Mouse (Mus musculus): ENCODE data around the gene Arf6. TPM values are rescaled to one million over a fixed set of nuclear protein-coding genes. Genes with fewer than 3 reads are reported as not detected.

Arf6 gene
- total RNA-seq, 4 experiments from 2014 or later: 53.1 to 59.5 (median 56.7) TPM

GRCm38 (mm10) chr12:69411936-69412335 is 40.0 kb downstream of the Arf6 start:
- DNase-seq (ENCODE audit: low spot score in 2 of 2): no peak

GRCm38 (mm10) chr12:69413303-69413702 is 41.4 kb downstream of the Arf6 start:
- no peak for DNase-seq (ENCODE audit: low spot score in 2 of 2)

- DNase-seq (ENCODE audit: low spot score in 2 of 2): no peak
These were observed 43.0 kb downstream of the Arf6 start for GRCm38 (mm10) chr12:69414826-69415572.

- no peak for DNase-seq (ENCODE audit: low spot score in 2 of 2)
These were observed 44.8 kb downstream of the Arf6 start for GRCm38 (mm10) chr12:69416793-69417192.

- DNase-seq (ENCODE audit: low spot score in 2 of 2): no peak
These were observed 45.8 kb downstream of the Arf6 start for GRCm38 (mm10) chr12:69417701-69418291.

GRCm38 (mm10) chr12:69418606-69419005 is 46.7 kb downstream of the Arf6 start:
- DNase-seq (ENCODE audit: low spot score in 2 of 2): no peak

- peak in 1 of 2 experiments; percentile 13 for DNase-seq (ENCODE audit: low spot score in 2 of 2)
These were observed 47.2 kb downstream of the Arf6 start for GRCm38 (mm10) chr12:69419017-69419605.

DNA sequence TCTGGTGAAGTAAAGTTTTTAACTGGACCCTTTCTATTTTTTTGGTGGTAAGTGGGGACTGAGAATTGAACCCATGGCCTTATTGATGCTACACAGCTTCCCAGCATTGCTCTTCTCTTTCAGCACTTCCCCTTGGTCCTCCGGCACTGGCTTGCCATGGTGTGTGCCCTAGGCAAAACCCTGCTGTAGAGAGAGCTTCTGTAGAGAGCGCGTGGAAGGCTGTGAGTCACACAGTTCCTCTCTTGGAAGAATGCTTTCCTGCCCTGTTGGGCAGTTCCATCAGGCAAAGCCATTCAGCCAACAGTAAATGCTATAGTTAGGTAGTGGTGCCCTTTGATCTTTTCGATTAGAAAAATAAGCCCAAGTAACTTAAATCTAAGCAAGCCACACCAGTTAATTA is 47.7 kb downstream of the Arf6 start:
- DNase-seq (ENCODE audit: low spot score in 2 of 2): no peak

GRCm38 (mm10) chr12:69420716-69421115 is 48.8 kb downstream of the Arf6 start:
- DNase-seq (ENCODE audit: low spot score in 2 of 2): no peak

DNA sequence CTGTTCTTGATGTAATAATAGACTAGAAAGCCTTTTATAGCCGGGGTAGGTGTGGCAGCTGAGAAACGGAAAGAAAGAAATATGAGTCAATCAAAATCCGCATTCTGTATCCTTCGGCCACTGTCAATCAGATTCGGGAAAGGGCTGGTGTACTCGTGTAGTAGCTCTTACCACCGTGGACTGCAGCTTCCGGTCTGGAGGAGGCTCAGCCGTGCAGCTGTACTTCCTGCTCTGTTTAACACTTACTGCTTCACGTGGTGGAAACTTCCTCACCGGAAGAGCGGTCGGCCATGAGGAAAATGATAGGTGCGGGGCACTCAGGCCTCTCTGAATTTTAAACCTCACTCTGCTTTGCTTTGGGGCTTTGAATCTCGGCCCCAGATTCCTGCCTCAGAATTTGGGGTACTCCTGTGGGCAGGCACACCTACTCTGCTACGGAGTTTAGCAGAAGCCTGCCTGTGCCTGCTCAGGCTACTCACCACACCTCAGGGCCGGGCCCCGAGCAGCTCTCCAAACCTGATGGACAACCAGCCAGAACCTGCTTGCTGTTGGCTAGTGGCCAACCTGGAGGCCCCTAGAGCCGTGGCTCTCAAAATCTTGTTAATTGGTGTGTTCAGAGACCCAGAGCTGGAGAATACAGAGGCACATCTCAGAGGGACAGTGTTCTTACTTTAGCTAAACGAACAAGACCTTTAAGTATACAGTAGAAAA is 51.0 kb downstream of the Arf6 start:
- DNase-seq (ENCODE audit: low spot score in 2 of 2): no peak

Small RNA genes within 50 kb of the gene (microRNA-seq; reads per million reads assigned to microRNA genes)
- 0 reads per million in 2 experiments for gene Gm47299
- gene Gm47305: 0 reads per million in 2 experiments

Other genes starting within 250 kb of the Arf6 start
- gene Rps29, start 213.0 kb upstream of the Arf6 start, total RNA-seq (2022): 1,000 to 10,000 TPM; 1,202 to 1,440 (median 1,306) TPM
- not detected for gene Lrr1, start 203.3 kb upstream of the Arf6 start, total RNA-seq (2022)
- gene Rpl36al, start 188.1 kb upstream of the Arf6 start, total RNA-seq (2022): 100 to 1,000 TPM; 175 to 204 (median 181) TPM
- 10 to 100 TPM; 27.6 to 29.7 (median 28.7) TPM for gene Mgat2, start 188.0 kb upstream of the Arf6 start, total RNA-seq (2022)
- 1 to 10 TPM; 4.7 to 5.8 (median 5.3) TPM for gene Gm49383, start 175.0 kb upstream of the Arf6 start, total RNA-seq (2022)
- gene Dnaaf2, start 173.7 kb upstream of the Arf6 start, total RNA-seq (2022): 1 to 10 TPM; 1.3 to 1.7 (median 1.5) TPM
- 1 to 10 TPM; 2.9 to 5.0 (median 4.1) TPM for gene Gm49384, start 167.9 kb upstream of the Arf6 start, total RNA-seq (2022)
- gene Pole2, start 144.0 kb upstream of the Arf6 start, total RNA-seq (2022): under 1 TPM; 0.18 to 0.63 (median 0.32) TPM
- 10 to 100 TPM; 21.8 to 23.6 (median 22.9) TPM for gene Klhdc1, start 131.0 kb upstream of the Arf6 start, total RNA-seq (2022)
- gene Klhdc2, start 75.5 kb upstream of the Arf6 start, total RNA-seq (2022): 100 to 1,000 TPM; 126 to 141 (median 133) TPM
- 10 to 100 TPM; 43.7 to 46.5 (median 45.8) TPM for gene Nemf, start 15.0 kb upstream of the Arf6 start, total RNA-seq (2022)
- 1 to 10 TPM in 1 of 4 experiments, under 1 TPM in 1, not detected in 2; 0.87 to 1.6 TPM for gene Gm9887, start 308 bp downstream of the Arf6 start, total RNA-seq (2022)
- 10 to 100 TPM; 19.5 to 23.6 (median 22.3) TPM for gene Vcpkmt, start 210.9 kb downstream of the Arf6 start, total RNA-seq (2022)